Mouse (Mus musculus): ENCODE measurements around the gene H2-T24.
"Not testable (repeated sequence)": the region's sequence is repeated elsewhere in the genome, so short reads cannot be mapped to it uniquely, and the experiment has no call there.

GRCm38 (mm10) chr17:36042610-36043169 is 22.3 kb upstream of the H2-T24 start, which contains the start of the genes H2-T22 and Gm6034:
- not testable (repeated sequence) for TF ChIP-seq CTCF (IDR thresholded peaks at IDR 0.05; ENCODE audit: insufficient read depth, low read depth, low read length)
- TF ChIP-seq POLR2A (IDR thresholded peaks at IDR 0.05; ENCODE audit: insufficient read depth, low read depth, low read length): peak; percentile 55; the same call in 1 of the 2 replicates

Data from olfactory bulb, adult 2 months (tissue).